Mouse (Mus musculus): ENCODE results near the gene Rp2. TPM values are rescaled to one million over a fixed set of nuclear protein-coding genes. Genes with fewer than 3 reads are reported as not detected.
"Not testable (repeated sequence)": the region's sequence is repeated elsewhere in the genome, so short reads cannot be mapped to it uniquely, and the experiment has no call there.

The Rp2 gene
- total RNA-seq (2022): 10 to 100 TPM; 15.4 to 22.1 (median 17.9) TPM

- DNase-seq: peak; percentile 79
Measured at GRCm38 (mm10) chrX:20364391-20365365, at the start of gene Rp2. TSS of gene Rp2 (plus strand) at chrX:20364481.

GRCm38 (mm10) chrX:20332756-20333155 lies 31.5 kb upstream of the Rp2 start:
- no peak for DNase-seq

- DNase-seq: peak; percentile 12
Measured at GRCm38 (mm10) chrX:20335722-20336121, 28.6 kb upstream of the Rp2 start.

GRCm38 (mm10) chrX:20344980-20345379 lies 19.3 kb upstream of the Rp2 start:
- no peak for DNase-seq

- DNase-seq: no peak
Measured at GRCm38 (mm10) chrX:20346355-20346754, 17.9 kb upstream of the Rp2 start.

GRCm38 (mm10) chrX:20350241-20350640 lies 14.0 kb upstream of the Rp2 start:
- DNase-seq: not testable (repeated sequence)

GRCm38 (mm10) chrX:20355283-20355682 lies 9.0 kb upstream of the Rp2 start:
- no peak for DNase-seq

GRCm38 (mm10) chrX:20356309-20356708 lies 8.0 kb upstream of the Rp2 start:
- no peak for DNase-seq

GRCm38 (mm10) chrX:20366036-20366435 lies 1.8 kb downstream of the Rp2 start:
- no peak for DNase-seq

- no peak for DNase-seq
Measured at GRCm38 (mm10) chrX:20379347-20380014, 15.2 kb downstream of the Rp2 start.

GRCm38 (mm10) chrX:20382260-20382659 lies 18.0 kb downstream of the Rp2 start:
- DNase-seq: no peak

GRCm38 (mm10) chrX:20387006-20387405 lies 22.7 kb downstream of the Rp2 start:
- no peak for DNase-seq

- not testable (repeated sequence) for DNase-seq
Measured at GRCm38 (mm10) chrX:20391964-20392363, 27.7 kb downstream of the Rp2 start.

GRCm38 (mm10) chrX:20392942-20393341 lies 28.7 kb downstream of the Rp2 start:
- no peak for DNase-seq

- DNase-seq: no peak
Measured at GRCm38 (mm10) chrX:20404068-20404467, 39.8 kb downstream of the Rp2 start.

GRCm38 (mm10) chrX:20406909-20407308 lies 42.6 kb downstream of the Rp2 start:
- no peak for DNase-seq

- no peak for DNase-seq
Measured at GRCm38 (mm10) chrX:20407676-20408075, 43.4 kb downstream of the Rp2 start.

GRCm38 (mm10) chrX:20411382-20411781 lies 47.1 kb downstream of the Rp2 start:
- no peak for DNase-seq

- no peak for DNase-seq
Measured at GRCm38 (mm10) chrX:20412221-20412620, 47.9 kb downstream of the Rp2 start.

GRCm38 (mm10) chrX:20414885-20415622 lies 50.8 kb downstream of the Rp2 start:
- no peak for DNase-seq

GRCm38 (mm10) chrX:20418461-20418860 lies 54.2 kb downstream of the Rp2 start:
- no peak for DNase-seq

- DNase-seq: no peak
Measured at GRCm38 (mm10) chrX:20419536-20419935, 55.3 kb downstream of the Rp2 start.
